Comparison of ENCODE assay signal across 9 mouse cellular contexts in the genomic region with DNA sequence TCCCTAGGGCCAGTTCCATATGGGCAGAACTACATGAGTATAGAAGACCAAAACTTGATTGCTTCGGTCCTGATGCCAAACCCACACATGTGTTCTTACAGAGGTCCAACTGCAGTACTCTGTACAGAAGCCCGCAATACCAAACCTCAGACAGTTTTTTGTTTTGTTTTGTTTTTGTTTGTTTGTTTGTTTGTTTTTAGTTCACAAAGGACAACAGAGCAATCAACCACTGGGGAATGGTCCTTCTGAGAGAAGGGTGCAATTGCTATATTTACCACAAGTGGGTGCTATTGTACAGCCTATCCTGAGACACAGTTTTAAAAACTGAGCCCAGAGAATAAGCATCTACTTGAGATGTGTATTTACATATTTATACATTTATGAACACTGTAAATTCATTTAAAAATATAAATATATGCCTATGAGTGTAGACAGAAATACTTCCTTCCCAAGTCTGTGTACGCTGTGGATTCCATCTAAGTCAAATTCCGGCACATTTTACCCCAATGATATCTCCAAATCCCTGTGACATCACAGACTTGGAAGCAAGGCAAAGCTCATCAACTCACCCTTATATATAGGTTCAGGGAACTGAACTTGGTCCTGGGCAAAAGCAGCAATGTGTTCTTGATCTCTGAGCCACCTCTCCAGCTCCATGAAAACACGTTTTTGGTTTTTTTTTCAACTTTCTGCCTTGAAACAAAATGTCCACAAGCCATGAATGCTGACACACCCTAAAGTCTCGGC.
DNase-seq lines count a peak whose midpoint lies in the region; ATAC-seq and TF ChIP-seq lines count a peak whose summit lies in the region.
"Had no signal": no experiment of that assay in that cellular context is flagged by ENCODE, and none has a peak within 500 bp of the region (broad histone marks: within the 10 kb centered on the region; RNA-seq: fewer than 3 reads in every experiment).

No protein-coding gene starts in this region.

- no peak overlapping the region for H3K9ac ChIP-seq in kidney, embryonic 15.5 days

- no peaks in the 10 kb centered on the region for H3K4me1 ChIP-seq in G1E (ENCODE audit: insufficient read depth, low read depth, low read length)
- no peaks in the 10 kb centered on the region for H3K4me1 ChIP-seq in kidney, embryonic 15.5 days
- H3K4me1 ChIP-seq: megakaryocyte, embryonic 14.5 days had no signal

- no peak overlapping the region for H3K27ac ChIP-seq in left cerebral cortex, adult 2 months
- H3K27ac ChIP-seq in kidney, embryonic 15.5 days: no peak overlapping the region

- intact Hi-C loops in left cerebral cortex, adult 2 months (cut with DNase I): loop anchor here (1.0 to 10.0 kb wide), 4 partner anchors 395 to 820 kb away; no protein-coding TSS in a partner anchor

- no peaks in the 10 kb centered on the region for H3K9me3 ChIP-seq in G1E (replicated peaks)
- no peaks in the 10 kb centered on the region for H3K9me3 ChIP-seq in kidney, embryonic 15.5 days (replicated peaks)
- H3K9me3 ChIP-seq: megakaryocyte, embryonic 14.5 days had no signal

- no peak overlapping the region for H3K4me3 ChIP-seq in left cerebral cortex, adult 2 months
- no peak overlapping the region for H3K4me3 ChIP-seq in G1E (ENCODE audit: low read depth, low read length)
- H3K4me3 ChIP-seq in kidney, embryonic 15.5 days (replicated peaks): no peak overlapping the region
- H3K4me3 ChIP-seq: megakaryocyte, embryonic 14.5 days had no signal

- H3K4me2 ChIP-seq in kidney, embryonic 15.5 days: no peak overlapping the region

- 64% methylated on average over 6 of the region's 6 CpGs for WGBS in kidney, embryonic 15.5 days

- no peaks in the 10 kb centered on the region for H3K36me3 ChIP-seq in G1E (replicated peaks)
- no peaks in the 10 kb centered on the region for H3K36me3 ChIP-seq in kidney, embryonic 15.5 days

- ATAC-seq in G1E (ENCODE audit: extremely low read depth, insufficient number of reproducible peaks, low FRiP score, poor library complexity, severe bottlenecking): no peak
- no peak for ATAC-seq in kidney, embryonic 15.5 days (replicated peaks; ENCODE audit: low FRiP score)

- TF ChIP-seq CTCF in left cerebral cortex, adult 2 months (IDR thresholded peaks at IDR 0.05): peak; percentile 94
- peak; percentile 56 for TF ChIP-seq CTCF in G1E (IDR thresholded peaks at IDR 0.05; ENCODE audit: low read depth, low read length)

- H3K27me3 ChIP-seq in G1E (ENCODE audit: insufficient read depth, low read length): no peaks in the 10 kb centered on the region
- H3K27me3 ChIP-seq in kidney, embryonic 15.5 days: no peaks in the 10 kb centered on the region
- H3K27me3 ChIP-seq: megakaryocyte, embryonic 14.5 days had no signal

- DNase-seq in left cerebral cortex, adult 2 months (ENCODE audit: extremely low spot score in 1 of 2, low spot score in 2 of 2): peak in 1 of 2 experiments; percentile 18
- no peak for DNase-seq in left cerebral cortex, adult 11 months (ENCODE audit: low spot score)
- DNase-seq in G1E (ENCODE audit: low spot score): no peak
- DNase-seq in brain, embryonic 18.5 days (ENCODE audit: low read depth, low spot score): peak; percentile 10
- DNase-seq in induced T-regulatory cell, adult 2 months (ENCODE audit: low read depth): peak; percentile 1
- DNase-seq in thymus, postnatal 14 days: no peak
- no peak for DNase-seq in adrenal gland, postnatal 25 days

Comparison
In these comparisons a context has a peak if more than half of its experiments do, and no peak if none do; other contexts are left out.
1. DNase-seq: peak in brain, embryonic 18.5 days (single experiment) and induced T-regulatory cell, adult 2 months (single experiment); none in left cerebral cortex, adult 11 months (single experiment), G1E (single experiment), thymus, postnatal 14 days (single experiment) and adrenal gland, postnatal 25 days (single experiment).